Mouse (Mus musculus): ENCODE measurements around the gene Vstm2l. TPM values are rescaled to one million over a fixed set of nuclear protein-coding genes. Genes with fewer than 3 reads are reported as not detected.
A peak's percentile ranks its signal among the peaks of the same experiment; 100 is the strongest.

The Vstm2l gene
- total RNA-seq, 1 experiment from 2014 or later: 1.7 TPM

DNA sequence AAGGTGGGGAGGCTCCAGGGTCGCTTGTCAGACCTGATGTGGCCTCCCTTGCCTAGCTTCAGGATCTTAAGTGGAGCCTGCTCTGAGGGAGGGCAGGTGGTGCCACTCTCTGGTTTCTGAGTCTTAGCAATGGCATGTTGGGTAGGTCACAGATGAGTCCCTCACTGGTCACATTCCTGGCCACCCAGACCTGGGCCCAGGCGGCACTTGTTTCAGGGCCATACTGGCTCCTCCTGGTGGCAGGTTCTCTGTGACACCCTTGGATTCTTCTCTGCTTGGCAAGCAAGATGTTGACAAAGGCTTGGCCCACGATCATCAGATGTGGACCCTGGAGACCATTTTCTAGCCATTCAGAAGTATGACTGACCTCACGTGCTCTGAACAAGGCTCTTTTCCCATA lies 18.2 kb downstream of the Vstm2l start:
- DNase-seq: no peak

GRCm38 (mm10) chr2:157935444-157936171 lies 21.2 kb downstream of the Vstm2l start:
- no peak for DNase-seq

DNA sequence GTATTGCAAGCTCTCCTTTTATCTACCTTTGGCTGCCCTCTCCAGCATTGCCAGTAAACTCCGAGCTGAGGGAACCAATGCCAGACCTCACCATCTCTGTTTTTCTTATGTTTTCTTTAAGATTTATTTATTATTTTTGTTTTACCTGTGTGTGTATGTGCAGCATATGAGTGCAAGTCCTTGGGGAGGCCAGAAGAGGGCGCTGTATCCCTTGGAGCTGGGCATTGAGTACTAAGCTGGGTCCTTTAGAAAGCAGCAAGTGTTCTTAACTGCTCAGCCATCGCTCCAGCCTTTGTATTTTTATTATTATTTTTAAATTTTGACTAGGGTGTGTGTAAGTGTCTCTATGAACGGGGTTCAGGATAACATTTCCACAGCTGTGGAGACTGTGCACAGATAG lies 22.2 kb downstream of the Vstm2l start:
- DNase-seq: no peak

- peak; percentile 17 for DNase-seq
Measured at GRCm38 (mm10) chr2:157940586-157941185, 26.2 kb downstream of the Vstm2l start.

GRCm38 (mm10) chr2:157943514-157944155 lies 29.2 kb downstream of the Vstm2l start:
- DNase-seq: peak; percentile 79

DNA sequence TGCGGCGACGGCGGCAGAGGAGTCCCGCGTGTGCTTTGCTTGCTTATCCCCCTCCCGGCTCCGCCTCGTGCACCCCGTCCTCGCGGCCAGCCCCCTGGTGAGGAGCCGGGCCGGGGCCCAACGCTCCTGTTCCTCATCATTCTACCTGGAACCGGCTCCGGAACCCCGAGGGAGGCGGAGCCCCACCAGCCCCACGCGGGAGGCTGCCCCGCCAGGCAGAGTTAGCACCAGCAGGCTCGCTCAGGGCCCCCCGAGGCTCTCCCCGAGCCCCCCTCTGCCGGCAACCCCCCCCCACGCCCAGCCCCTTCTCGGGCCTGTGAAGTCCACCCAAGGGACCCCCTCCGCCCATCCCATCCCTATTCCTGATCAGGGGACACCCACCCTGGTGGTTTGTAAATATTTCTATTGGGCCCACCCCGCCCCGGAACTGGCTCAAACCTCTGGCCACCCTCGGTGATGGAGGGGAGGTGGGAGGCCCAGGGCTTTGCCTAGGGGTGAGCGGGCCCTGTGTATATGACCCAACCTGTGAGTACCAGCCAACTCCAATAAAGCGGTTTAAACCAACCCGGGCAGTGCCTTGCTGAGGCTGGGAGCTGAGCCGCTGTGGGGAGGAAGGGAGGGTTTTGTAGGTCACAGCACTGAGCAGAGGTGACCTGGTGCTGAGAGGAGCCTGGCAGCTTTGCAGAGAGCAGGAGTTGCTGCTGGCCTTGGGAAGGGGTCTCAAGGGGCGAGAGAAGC lies 29.9 kb downstream of the Vstm2l start:
- no peak for DNase-seq

GRCm38 (mm10) chr2:157953978-157954377 lies 39.5 kb downstream of the Vstm2l start:
- DNase-seq: no peak

DNA sequence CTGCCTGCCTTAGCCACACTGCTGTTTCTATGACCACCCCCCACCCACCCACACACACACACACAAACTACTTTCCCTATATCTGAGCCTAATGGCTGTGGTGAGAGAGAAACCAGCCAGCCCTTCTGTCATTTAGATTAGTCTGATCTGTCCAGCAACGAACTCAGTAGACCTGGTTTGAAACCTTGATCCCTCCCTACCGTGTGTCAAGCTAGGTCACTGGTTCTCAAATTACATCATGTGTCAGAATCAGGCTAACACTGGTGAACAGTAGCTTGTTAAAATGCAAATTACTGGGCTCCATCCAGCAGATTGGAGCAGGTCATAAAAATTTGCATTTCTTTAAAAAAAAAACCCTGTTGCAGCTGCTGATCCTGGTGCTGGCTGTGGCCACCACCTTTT lies 43.3 kb downstream of the Vstm2l start:
- no peak for DNase-seq

GRCm38 (mm10) chr2:157967856-157968255 lies 53.4 kb downstream of the Vstm2l start:
- no peak for DNase-seq

DNA sequence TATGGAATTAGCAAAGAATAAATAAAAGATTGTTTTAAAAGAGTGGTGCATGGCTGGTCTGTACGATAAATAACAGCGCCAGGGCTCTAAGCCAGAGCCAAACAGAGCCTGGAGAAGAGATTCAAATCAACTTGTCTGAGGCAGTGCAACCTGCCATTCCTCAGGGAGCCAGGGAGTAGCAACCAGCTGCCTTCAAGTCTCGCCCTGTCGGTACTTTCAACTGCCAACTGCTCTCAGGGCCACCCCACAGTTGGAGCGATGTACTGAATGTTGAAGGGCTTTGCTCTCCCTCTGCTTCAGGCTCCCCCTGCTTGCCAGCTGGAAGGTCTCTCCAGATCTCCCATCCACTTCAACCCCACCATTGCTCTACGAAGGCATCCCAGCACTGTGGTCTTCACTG lies 55.7 kb downstream of the Vstm2l start:
- no peak for DNase-seq

- peak; percentile 79 for DNase-seq
Measured at GRCm38 (mm10) chr2:157970669-157971068, 56.2 kb downstream of the Vstm2l start.

- no peak for DNase-seq
Measured at GRCm38 (mm10) chr2:157974604-157975501, 60.4 kb downstream of the Vstm2l start.

DNA sequence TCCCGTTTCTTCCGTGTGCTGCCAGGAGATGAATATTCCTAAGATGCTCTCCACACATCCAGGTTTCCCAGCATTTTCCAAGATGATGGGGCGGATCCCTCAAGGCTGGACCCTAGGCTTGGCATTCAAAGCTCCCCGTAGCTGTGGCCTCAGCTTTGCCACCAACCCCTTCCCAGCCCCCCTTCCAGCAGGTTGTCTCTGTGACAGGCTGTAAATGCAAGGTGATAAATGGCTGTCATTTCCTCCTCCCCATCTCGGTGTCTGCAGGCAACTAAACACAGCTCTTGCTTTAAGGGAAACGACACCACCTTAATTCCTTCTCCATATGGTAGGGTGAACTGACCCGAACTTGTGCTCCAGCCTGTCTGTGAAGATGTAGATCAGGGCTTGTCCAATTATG lies 61.1 kb downstream of the Vstm2l start:
- no peak for DNase-seq

GRCm38 (mm10) chr2:157979241-157979640 lies 64.8 kb downstream of the Vstm2l start:
- DNase-seq: no peak

- no peak for DNase-seq
Measured at GRCm38 (mm10) chr2:157982727-157983126, 68.3 kb downstream of the Vstm2l start.

DNA sequence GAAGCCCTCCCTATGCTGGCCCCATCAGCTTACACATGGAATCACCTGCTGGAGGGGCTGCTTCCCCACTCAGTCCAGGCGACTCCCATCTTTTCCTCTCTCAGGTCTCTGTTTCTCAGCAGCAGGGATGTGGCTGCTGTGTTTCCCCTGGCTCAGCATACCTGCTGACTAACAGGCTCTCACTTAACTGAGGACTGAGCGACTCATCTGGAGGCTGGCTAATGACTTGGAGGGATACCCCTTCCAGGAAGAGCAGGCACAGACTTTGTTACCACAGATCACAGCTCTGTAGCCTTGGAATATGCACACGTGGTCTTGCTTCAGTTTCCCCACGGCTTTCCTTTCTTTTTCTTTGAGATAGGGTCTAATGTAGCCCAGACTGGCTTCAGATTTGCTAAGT lies 68.8 kb downstream of the Vstm2l start:
- DNase-seq: no peak

DNA sequence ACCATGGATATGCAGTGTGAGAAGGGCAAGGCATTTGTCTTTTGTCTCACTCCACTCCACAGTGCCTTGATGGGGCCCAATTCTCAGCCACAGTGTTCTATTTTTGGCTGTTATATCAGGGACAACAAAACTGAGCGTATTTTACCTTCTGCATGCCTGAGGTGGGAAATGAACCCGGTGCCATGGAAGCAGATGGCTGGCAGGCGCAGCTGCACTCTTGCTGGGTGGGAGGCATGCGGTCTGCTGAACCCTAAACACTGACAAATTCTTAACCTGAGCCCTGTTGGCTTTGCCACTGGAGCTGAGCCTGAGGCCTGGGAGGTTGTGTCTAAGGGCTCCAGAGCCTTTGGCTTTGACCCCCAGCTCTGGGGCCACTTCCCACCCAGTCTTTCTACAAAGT lies 71.2 kb downstream of the Vstm2l start:
- no peak for DNase-seq

DNA sequence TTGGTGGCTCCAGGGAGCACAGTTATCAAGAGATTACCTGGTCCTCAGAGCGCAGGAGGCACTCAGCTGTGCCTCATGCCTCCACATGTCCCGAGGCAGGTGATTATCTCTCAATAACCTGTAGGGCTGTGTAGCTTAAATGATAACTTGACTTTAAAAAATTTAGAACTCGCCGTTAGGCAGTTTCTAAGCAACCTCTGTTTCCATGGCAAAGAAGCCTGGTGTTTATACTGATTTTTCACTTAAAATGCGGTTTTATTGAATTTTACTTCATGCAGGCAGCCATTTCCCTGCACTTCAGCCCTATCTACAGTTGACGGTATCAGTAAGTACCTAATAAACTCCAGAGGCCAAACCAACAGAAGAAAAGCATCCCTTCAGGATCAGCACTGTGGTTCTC lies 71.8 kb downstream of the Vstm2l start:
- DNase-seq: no peak

- no peak for DNase-seq
Measured at GRCm38 (mm10) chr2:157988416-157989190, 74.2 kb downstream of the Vstm2l start.

GRCm38 (mm10) chr2:157989946-157990345 lies 75.5 kb downstream of the Vstm2l start:
- peak; percentile 31 for DNase-seq

DNA sequence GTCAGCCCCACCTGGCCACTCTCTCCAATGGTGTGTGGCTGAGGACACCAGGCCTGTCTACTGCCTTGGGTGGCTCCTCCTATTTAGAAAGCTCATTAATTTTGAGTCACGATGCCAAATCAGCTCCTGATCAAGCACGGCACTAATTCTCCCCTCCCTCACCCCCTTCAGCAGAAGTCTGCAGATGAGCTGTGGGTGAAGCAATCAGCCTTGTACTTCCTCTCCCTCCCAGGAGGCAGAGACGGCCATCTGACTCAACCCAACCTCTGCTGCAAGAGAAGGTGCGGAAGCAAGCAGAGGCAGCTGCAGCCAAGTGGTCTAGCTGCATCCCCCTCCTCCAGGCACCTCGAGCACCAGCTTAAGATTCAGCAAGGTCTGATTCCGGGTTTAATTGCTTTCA lies 76.6 kb downstream of the Vstm2l start:
- DNase-seq: no peak

Data from adrenal gland, postnatal 14 days (tissue).